Mouse (Mus musculus): Measurements from ENCODE around the gene Ralgapa2. TPM values are rescaled to one million over a fixed set of nuclear protein-coding genes. Genes with fewer than 3 reads are reported as not detected.
A peak's percentile ranks its signal among the peaks of the same experiment; 100 is the strongest.

Ralgapa2 gene
- polyA plus RNA-seq, 1 experiment from 2014 or later, result 8.7 TPM

GRCm38 (mm10) chr2:146256321-146256875 is 255.7 kb downstream of the Ralgapa2 start:
- H3K4me2 ChIP-seq, result no peak overlapping the region
- H3K4me3 ChIP-seq (ENCODE audit: low read depth, low read length), result no peak overlapping the region
- H3K36me3 ChIP-seq (ENCODE audit: insufficient read depth), result no peaks in the 10 kb centered on the region
- no peaks in the 10 kb centered on the region for H3K4me1 ChIP-seq (ENCODE audit: insufficient read depth)
- peak; percentile 17 for DNase-seq
- 54% methylated on average over 3 of the region's 3 CpGs for WGBS
- H3K27ac ChIP-seq (ENCODE audit: low read depth), result no peak overlapping the region
- no peaks in the 10 kb centered on the region for H3K9me3 ChIP-seq (ENCODE audit: low read depth, low read length)
- no peak overlapping the region for H3K9ac ChIP-seq
- ATAC-seq (ENCODE audit: insufficient read depth), result no peak
- TF ChIP-seq CTCF (IDR thresholded peaks at IDR 0.05; ENCODE audit: low read depth), result peak; percentile 38
- no peaks in the 10 kb centered on the region for H3K27me3 ChIP-seq (ENCODE audit: insufficient read depth, low read length)

- H3K27ac ChIP-seq (ENCODE audit: low read depth), result no peak overlapping the region
- H3K36me3 ChIP-seq (ENCODE audit: insufficient read depth), result no peaks in the 10 kb centered on the region
- DNase-seq, result no peak
- no peaks in the 10 kb centered on the region for H3K27me3 ChIP-seq (ENCODE audit: insufficient read depth, low read length)
- TF ChIP-seq CTCF (IDR thresholded peaks at IDR 0.05; ENCODE audit: low read depth), result no peak
- H3K9ac ChIP-seq, result no peak overlapping the region
- no peaks in the 10 kb centered on the region for H3K4me1 ChIP-seq (ENCODE audit: insufficient read depth)
- H3K4me2 ChIP-seq, result no peak overlapping the region
- ATAC-seq (ENCODE audit: insufficient read depth), result no peak
- H3K9me3 ChIP-seq (ENCODE audit: low read depth, low read length), result no peaks in the 10 kb centered on the region
- no peak overlapping the region for H3K4me3 ChIP-seq (ENCODE audit: low read depth, low read length)
These were observed 256.5 kb downstream of the Ralgapa2 start for GRCm38 (mm10) chr2:146255636-146256035.

- Histone ChIP-seq H3K4me2 (no peak overlapping the region), H3K4me1 (ENCODE audit: insufficient read depth) (no peaks in the 10 kb centered on the region), H3K4me3 (ENCODE audit: low read depth, low read length) (no peak overlapping the region), H3K27me3 (ENCODE audit: insufficient read depth, low read length) (no peaks in the 10 kb centered on the region), H3K27ac (ENCODE audit: low read depth) (no peak overlapping the region), H3K9me3 (ENCODE audit: low read depth, low read length) (no peaks in the 10 kb centered on the region), H3K36me3 (ENCODE audit: insufficient read depth) (no peaks in the 10 kb centered on the region), H3K9ac (no peak overlapping the region)
- TF ChIP-seq CTCF (IDR thresholded peaks at IDR 0.05; ENCODE audit: low read depth), result no peak
- ATAC-seq (ENCODE audit: insufficient read depth) (no peak), DNase-seq (no peak)
- WGBS, result 68% methylated on average over 1 of the region's 1 CpGs
These were observed 257.8 kb downstream of the Ralgapa2 start for GRCm38 (mm10) chr2:146254387-146254786.

GRCm38 (mm10) chr2:146250236-146250904 is 261.8 kb downstream of the Ralgapa2 start:
- TF ChIP-seq CTCF (IDR thresholded peaks at IDR 0.05; ENCODE audit: low read depth), result no peak
- Histone ChIP-seq H3K36me3 (ENCODE audit: insufficient read depth) (no peaks in the 10 kb centered on the region), H3K27ac (ENCODE audit: low read depth) (no peak overlapping the region), H3K9me3 (ENCODE audit: low read depth, low read length) (no peaks in the 10 kb centered on the region), H3K4me3 (ENCODE audit: low read depth, low read length) (no peak overlapping the region), H3K9ac (no peak overlapping the region), H3K4me1 (ENCODE audit: insufficient read depth) (no peaks in the 10 kb centered on the region), H3K27me3 (ENCODE audit: insufficient read depth, low read length) (no peaks in the 10 kb centered on the region), H3K4me2 (no peak overlapping the region)
- WGBS, result 77% methylated on average over 6 of the region's 6 CpGs
- no peak for DNase-seq
- ATAC-seq (ENCODE audit: insufficient read depth), result no peak

- Histone ChIP-seq H3K36me3 (ENCODE audit: insufficient read depth) (no peaks in the 10 kb centered on the region), H3K4me2 (no peak overlapping the region), H3K4me3 (ENCODE audit: low read depth, low read length) (no peak overlapping the region), H3K27ac (ENCODE audit: low read depth) (no peak overlapping the region), H3K9me3 (ENCODE audit: low read depth, low read length) (no peaks in the 10 kb centered on the region), H3K27me3 (ENCODE audit: insufficient read depth, low read length) (no peaks in the 10 kb centered on the region), H3K9ac (no peak overlapping the region), H3K4me1 (ENCODE audit: insufficient read depth) (no peaks in the 10 kb centered on the region)
- no peak for DNase-seq
- no peak for TF ChIP-seq CTCF (IDR thresholded peaks at IDR 0.05; ENCODE audit: low read depth)
- 83% methylated on average over 7 of the region's 7 CpGs for WGBS
- ATAC-seq (ENCODE audit: insufficient read depth), result no peak
These were observed 263.1 kb downstream of the Ralgapa2 start for GRCm38 (mm10) chr2:146249033-146249432.

- H3K4me1 ChIP-seq (ENCODE audit: insufficient read depth), result no peaks in the 10 kb centered on the region
- no peak overlapping the region for H3K9ac ChIP-seq
- H3K4me3 ChIP-seq (ENCODE audit: low read depth, low read length), result no peak overlapping the region
- no peaks in the 10 kb centered on the region for H3K27me3 ChIP-seq (ENCODE audit: insufficient read depth, low read length)
- DNase-seq, result no peak
- 14% methylated on average over 6 of the region's 6 CpGs for WGBS
- ATAC-seq (ENCODE audit: insufficient read depth), result 0 out of 2 replicates have a peak, but pooled peaks have one; percentile 11
- no peak overlapping the region for H3K27ac ChIP-seq (ENCODE audit: low read depth)
- H3K9me3 ChIP-seq (ENCODE audit: low read depth, low read length), result no peaks in the 10 kb centered on the region
- H3K4me2 ChIP-seq, result no peak overlapping the region
- no peak for TF ChIP-seq CTCF (IDR thresholded peaks at IDR 0.05; ENCODE audit: low read depth)
- H3K36me3 ChIP-seq (ENCODE audit: insufficient read depth), result no peaks in the 10 kb centered on the region
These were observed 264.6 kb downstream of the Ralgapa2 start for GRCm38 (mm10) chr2:146247576-146247975.

- H3K4me1 ChIP-seq (ENCODE audit: insufficient read depth), result no peaks in the 10 kb centered on the region
- ATAC-seq (ENCODE audit: insufficient read depth), result no peak
These were observed 265.6 kb downstream of the Ralgapa2 start for GRCm38 (mm10) chr2:146246409-146247075.

More at GRCm38 (mm10) chr2:146246409-146247075, 265.6 kb downstream of the Ralgapa2 start:
- Histone ChIP-seq H3K9me3 (ENCODE audit: low read depth, low read length) (no peaks in the 10 kb centered on the region), H3K4me3 (ENCODE audit: low read depth, low read length) (no peak overlapping the region), H3K27me3 (ENCODE audit: insufficient read depth, low read length) (no peaks in the 10 kb centered on the region), H3K4me2 (no peak overlapping the region), H3K36me3 (ENCODE audit: insufficient read depth) (no peaks in the 10 kb centered on the region), H3K27ac (ENCODE audit: low read depth) (no peak overlapping the region), H3K9ac (no peak overlapping the region)
- TF ChIP-seq CTCF (IDR thresholded peaks at IDR 0.05; ENCODE audit: low read depth), result no peak
- DNase-seq, result no peak
- WGBS, result 52% methylated on average over 4 of the region's 4 CpGs
